Mouse (Mus musculus): ENCODE results near the gene Pde1c. TPM values are rescaled to one million over a fixed set of nuclear protein-coding genes. Genes with fewer than 3 reads are reported as not detected.

Gene Pde1c
- polyA plus RNA-seq, 1 experiment = 1.5 TPM

DNA sequence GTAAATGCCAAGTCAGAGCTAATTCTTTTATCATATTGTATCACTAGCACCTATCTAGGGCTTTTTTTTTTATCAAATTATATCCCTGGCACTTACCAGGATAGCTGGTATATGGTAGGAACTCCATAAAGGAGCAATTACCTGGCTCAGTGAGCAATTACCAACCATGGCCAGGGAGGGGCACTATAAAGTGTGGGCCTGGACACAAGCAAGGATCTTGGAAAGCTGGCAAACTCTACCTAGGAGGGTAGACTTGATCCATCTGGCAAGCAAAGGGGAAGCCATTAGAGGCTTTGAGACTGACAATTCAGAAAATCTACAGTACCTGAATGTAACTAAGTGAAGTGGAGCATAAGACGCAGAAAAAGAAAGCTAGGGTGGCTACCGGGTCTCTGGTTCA, 10.2 kb downstream of the Pde1c start:
- no peak overlapping the region for H3K4me3 ChIP-seq (replicated peaks; ENCODE audit: control insufficient read depth, low read depth, low read length)
- H3K27ac ChIP-seq (ENCODE audit: control insufficient read depth, insufficient read depth, low read depth, low read length, poor library complexity) = no peak overlapping the region
- 88% methylated on average over 2 of the region's 2 CpGs for WGBS
- no peaks in the 10 kb centered on the region for H3K4me1 ChIP-seq (ENCODE audit: control insufficient read depth, insufficient read depth, low read length)
- TF ChIP-seq POLR2A (IDR thresholded peaks at IDR 0.05; ENCODE audit: borderline replicate concordance, control insufficient read depth, low read depth, low read length) = no peak
- no peak for TF ChIP-seq CTCF (IDR thresholded peaks at IDR 0.05; ENCODE audit: control insufficient read depth, insufficient read depth, low read length)

DNA sequence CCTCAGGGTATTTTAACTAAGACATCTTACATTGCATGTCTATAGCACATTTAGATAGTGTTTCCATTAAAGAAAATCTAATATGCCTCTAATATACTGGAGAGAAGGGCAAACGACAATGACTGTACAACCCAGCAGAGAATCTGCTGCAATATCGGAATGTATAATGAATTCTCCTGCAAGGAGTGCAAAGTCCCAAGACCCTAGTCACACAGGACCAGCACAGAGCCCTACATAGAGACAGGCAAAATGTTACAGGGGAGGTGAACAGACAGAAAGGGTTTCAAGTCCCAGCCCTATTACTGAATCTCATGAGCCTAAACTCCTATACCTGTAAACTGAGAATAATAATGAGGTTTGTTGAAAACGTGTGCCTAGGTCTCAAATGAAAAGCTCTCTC, 13.1 kb downstream of the Pde1c start:
- WGBS = 81% methylated on average over 3 of the region's 3 CpGs
- TF ChIP-seq CTCF (IDR thresholded peaks at IDR 0.05; ENCODE audit: control insufficient read depth, insufficient read depth, low read length) (no peak), POLR2A (IDR thresholded peaks at IDR 0.05; ENCODE audit: borderline replicate concordance, control insufficient read depth, low read depth, low read length) (no peak)
- no peak overlapping the region for H3K27ac ChIP-seq (ENCODE audit: control insufficient read depth, insufficient read depth, low read depth, low read length, poor library complexity)
- no peak overlapping the region for H3K4me3 ChIP-seq (replicated peaks; ENCODE audit: control insufficient read depth, low read depth, low read length)
- H3K4me1 ChIP-seq (ENCODE audit: control insufficient read depth, insufficient read depth, low read length) = no peaks in the 10 kb centered on the region

DNA sequence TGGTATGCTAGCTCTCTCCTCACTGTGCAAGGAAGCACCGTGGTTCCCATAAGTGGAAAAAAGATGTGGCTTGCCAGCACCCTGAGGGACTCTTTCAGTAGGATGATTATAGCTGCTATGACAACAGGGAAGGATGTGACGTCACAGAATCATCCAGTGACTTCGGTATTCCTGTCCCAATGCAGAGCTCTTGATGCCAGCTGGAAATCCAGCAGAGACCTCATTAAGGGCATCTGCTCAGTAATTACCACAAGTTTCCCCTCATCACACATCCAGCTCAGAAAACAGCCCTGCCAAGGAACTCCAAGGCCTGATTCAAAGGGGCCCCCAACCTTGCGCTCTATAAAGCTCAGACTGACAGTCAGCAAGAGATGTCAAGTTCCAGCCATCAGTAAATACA, 13.5 kb downstream of the Pde1c start:
- TF ChIP-seq POLR2A (IDR thresholded peaks at IDR 0.05; ENCODE audit: borderline replicate concordance, control insufficient read depth, low read depth, low read length) (no peak), CTCF (IDR thresholded peaks at IDR 0.05; ENCODE audit: control insufficient read depth, insufficient read depth, low read length) (no peak)
- Histone ChIP-seq H3K4me3 (replicated peaks; ENCODE audit: control insufficient read depth, low read depth, low read length) (no peak overlapping the region), H3K27ac (ENCODE audit: control insufficient read depth, insufficient read depth, low read depth, low read length, poor library complexity) (no peak overlapping the region), H3K4me1 (ENCODE audit: control insufficient read depth, insufficient read depth, low read length) (no peaks in the 10 kb centered on the region)
- 70% methylated on average over 4 of the region's 4 CpGs for WGBS

DNA sequence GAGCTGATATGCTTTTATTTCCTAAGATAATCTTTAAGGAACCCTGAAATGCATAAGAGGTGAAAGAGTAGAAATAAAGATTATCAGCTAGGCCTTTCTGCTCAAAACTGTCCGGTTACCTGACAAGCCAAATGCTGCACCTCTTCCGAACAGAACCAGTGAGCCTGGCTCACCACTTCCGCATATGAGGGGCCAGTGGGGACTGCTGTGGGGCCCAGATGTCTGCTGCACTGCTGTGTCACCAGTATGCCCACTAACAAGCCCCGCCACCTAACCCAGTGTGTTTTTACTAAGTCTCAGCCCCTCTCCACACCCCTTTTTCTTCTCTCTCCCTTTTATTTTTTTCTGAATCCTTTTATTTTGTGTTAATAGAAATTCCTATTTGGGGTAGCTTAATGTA, 17.9 kb downstream of the Pde1c start:
- no peaks in the 10 kb centered on the region for H3K4me1 ChIP-seq (ENCODE audit: control insufficient read depth, insufficient read depth, low read length)
- H3K4me3 ChIP-seq (replicated peaks; ENCODE audit: control insufficient read depth, low read depth, low read length) = no peak overlapping the region
- WGBS = 26% methylated on average over 4 of the region's 4 CpGs
- TF ChIP-seq CTCF (IDR thresholded peaks at IDR 0.05; ENCODE audit: control insufficient read depth, insufficient read depth, low read length) (no peak), POLR2A (IDR thresholded peaks at IDR 0.05; ENCODE audit: borderline replicate concordance, control insufficient read depth, low read depth, low read length) (no peak)
- H3K27ac ChIP-seq (ENCODE audit: control insufficient read depth, insufficient read depth, low read depth, low read length, poor library complexity) = no peak overlapping the region

DNA sequence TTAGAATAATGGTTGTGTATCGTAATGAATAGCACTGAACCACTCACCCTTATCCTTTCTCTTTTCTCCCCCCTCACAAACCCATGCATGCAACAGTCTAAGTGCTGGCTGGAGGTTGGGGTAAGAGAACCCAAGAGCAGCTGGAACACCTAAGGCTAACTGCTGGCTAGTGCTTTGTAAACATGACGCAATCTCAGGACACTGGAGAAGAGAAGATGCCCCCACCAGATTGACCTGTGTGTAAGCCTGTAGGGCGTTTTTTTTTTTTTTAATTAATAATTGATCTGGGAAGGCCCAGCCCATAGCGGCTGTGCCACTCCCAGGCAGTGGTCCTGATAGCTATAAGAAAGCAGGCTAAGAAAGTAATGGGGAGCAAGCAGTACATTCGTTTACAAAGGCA, 28.7 kb downstream of the Pde1c start:
- no peak for TF ChIP-seq CTCF (IDR thresholded peaks at IDR 0.05; ENCODE audit: control insufficient read depth, insufficient read depth, low read length)
- no peak for TF ChIP-seq POLR2A (IDR thresholded peaks at IDR 0.05; ENCODE audit: borderline replicate concordance, control insufficient read depth, low read depth, low read length)
- 81% methylated on average over 5 of the region's 5 CpGs for WGBS
- Histone ChIP-seq H3K4me1 (ENCODE audit: control insufficient read depth, insufficient read depth, low read length) (no peaks in the 10 kb centered on the region), H3K4me3 (replicated peaks; ENCODE audit: control insufficient read depth, low read depth, low read length) (no peak overlapping the region), H3K27ac (ENCODE audit: control insufficient read depth, insufficient read depth, low read depth, low read length, poor library complexity) (no peak overlapping the region)

DNA sequence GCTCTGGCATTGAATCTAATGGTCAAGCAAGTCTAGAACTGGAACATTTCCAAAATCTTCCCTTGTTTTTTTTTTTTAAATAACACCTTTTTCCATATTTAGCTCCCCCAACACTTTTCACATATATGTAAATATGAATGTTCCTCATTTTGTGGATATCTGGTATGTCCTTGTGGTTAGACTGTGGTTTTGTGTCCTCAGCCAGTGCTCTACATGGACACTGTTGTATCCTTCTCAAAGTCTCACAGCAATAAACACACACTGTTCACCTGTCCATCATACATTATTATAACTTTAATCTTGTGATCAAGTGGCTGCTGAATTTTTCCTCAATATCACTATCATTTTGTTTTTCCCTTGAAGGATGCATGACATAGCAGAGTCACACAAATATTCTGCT, 34.2 kb downstream of the Pde1c start:
- no peak overlapping the region for H3K27ac ChIP-seq (ENCODE audit: control insufficient read depth, insufficient read depth, low read depth, low read length, poor library complexity)
- no peak overlapping the region for H3K4me3 ChIP-seq (replicated peaks; ENCODE audit: control insufficient read depth, low read depth, low read length)
- TF ChIP-seq POLR2A (IDR thresholded peaks at IDR 0.05; ENCODE audit: borderline replicate concordance, control insufficient read depth, low read depth, low read length) = no peak
- no peak for TF ChIP-seq CTCF (IDR thresholded peaks at IDR 0.05; ENCODE audit: control insufficient read depth, insufficient read depth, low read length)
- no peaks in the 10 kb centered on the region for H3K4me1 ChIP-seq (ENCODE audit: control insufficient read depth, insufficient read depth, low read length)

DNA sequence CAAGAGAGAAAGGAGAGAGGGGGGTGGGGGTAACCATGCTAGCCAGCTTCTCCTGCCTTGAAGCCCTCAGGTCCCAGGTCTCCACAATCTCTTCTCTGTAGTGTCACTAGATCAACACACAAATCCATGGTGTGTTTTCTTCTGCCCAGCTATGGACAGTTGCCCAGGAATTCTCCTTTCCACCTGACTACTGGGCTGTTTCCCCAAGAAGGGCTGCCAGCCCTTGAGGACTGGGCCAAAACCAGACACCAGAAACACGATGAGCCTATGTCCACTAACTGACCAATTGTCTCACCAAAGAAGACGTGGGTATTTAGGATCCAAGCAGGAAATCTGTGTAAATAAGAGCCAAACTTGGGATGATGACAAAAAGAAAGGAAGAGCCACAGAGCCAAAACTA, 36.6 kb downstream of the Pde1c start:
- H3K27ac ChIP-seq (ENCODE audit: control insufficient read depth, insufficient read depth, low read depth, low read length, poor library complexity) = no peak overlapping the region
- no peak for TF ChIP-seq CTCF (IDR thresholded peaks at IDR 0.05; ENCODE audit: control insufficient read depth, insufficient read depth, low read length)
- TF ChIP-seq POLR2A (IDR thresholded peaks at IDR 0.05; ENCODE audit: borderline replicate concordance, control insufficient read depth, low read depth, low read length) = no peak
- WGBS = 81% methylated on average over 2 of the region's 2 CpGs
- no peaks in the 10 kb centered on the region for H3K4me1 ChIP-seq (ENCODE audit: control insufficient read depth, insufficient read depth, low read length)
- no peak overlapping the region for H3K4me3 ChIP-seq (replicated peaks; ENCODE audit: control insufficient read depth, low read depth, low read length)

DNA sequence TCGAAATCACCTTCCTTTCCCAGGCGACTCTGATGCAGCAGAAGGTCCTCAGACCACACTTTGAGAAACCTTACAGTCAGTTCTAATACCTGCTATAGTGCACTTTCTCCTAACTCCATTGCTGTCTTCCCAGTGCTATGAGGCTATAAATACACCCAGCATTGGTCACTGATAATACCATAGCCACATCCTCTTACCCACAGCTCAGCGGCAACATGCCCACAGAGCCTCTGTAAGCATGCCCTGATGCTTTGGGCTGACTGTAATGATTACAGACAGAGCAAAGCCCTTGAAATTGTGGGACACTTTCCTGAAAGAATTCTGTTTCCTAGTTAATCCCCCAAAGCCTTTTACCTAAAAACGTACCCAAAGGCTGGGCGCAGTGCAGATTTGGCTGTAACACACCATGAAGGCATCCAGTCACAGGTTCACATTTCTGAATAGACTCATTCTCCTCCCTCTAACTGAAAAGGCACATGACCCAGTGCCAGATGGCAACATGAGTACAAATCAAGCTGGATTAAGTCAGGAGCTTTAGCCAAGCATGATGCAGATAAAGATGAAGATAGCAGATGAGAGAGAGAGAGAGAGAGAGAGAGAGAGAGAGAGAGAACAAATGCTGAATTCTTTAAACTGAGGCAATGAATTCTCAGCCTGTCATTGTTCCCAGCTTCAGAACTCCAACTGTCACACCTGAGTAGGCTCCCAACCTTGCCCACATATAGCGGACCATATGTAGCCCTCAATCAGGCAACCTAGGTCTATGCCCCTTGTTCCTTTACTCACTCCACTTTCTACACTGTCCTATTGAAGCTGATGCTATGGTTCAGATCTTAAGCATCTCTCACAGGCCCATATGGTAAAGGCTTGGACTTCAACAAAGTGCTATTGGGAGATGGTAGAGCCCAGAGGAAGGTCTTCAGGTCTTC, 44.7 kb downstream of the Pde1c start:
- Histone ChIP-seq H3K4me1 (ENCODE audit: control insufficient read depth, insufficient read depth, low read length) (no peaks in the 10 kb centered on the region), H3K27ac (ENCODE audit: control insufficient read depth, insufficient read depth, low read depth, low read length, poor library complexity) (no peak overlapping the region), H3K4me3 (replicated peaks; ENCODE audit: control insufficient read depth, low read depth, low read length) (no peak overlapping the region)
- TF ChIP-seq POLR2A (IDR thresholded peaks at IDR 0.05; ENCODE audit: borderline replicate concordance, control insufficient read depth, low read depth, low read length) (no peak), CTCF (IDR thresholded peaks at IDR 0.05; ENCODE audit: control insufficient read depth, insufficient read depth, low read length) (no peak)
- 71% methylated on average over 6 of the region's 6 CpGs for WGBS
